Mouse (Mus musculus) fibroblast of lung, adult 2 months (primary cell): ENCODE data around the gene Olfr830.
"Not testable (repeated sequence)": the region's sequence is repeated elsewhere in the genome, so short reads cannot be mapped to it uniquely, and the experiment has no call there.

Experiments
- DNase-seq: peaks from one replicate; pipeline ENCODE4 v3.0.0-alpha.2; 2011; ENCODE audit warnings: low read depth

Gene Olfr830

DNA sequence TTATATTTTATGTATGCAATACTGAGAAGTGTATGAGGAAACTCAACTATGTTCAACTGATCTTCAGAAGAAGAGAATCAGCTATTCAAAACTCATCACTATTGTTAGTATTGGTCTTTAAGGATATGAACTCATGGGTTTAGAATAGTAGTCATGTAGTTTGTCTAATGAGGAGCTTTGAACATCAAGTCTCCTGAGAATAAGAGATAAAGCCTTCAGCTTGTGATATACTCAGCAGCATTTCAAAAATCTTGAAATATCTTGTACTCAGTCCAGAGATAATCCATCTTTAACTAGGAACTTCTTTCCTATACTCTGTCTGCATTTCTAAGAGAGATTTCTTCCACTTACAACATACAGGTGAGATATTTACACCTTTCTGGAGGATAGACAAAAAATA lies at the start of gene Olfr830:
TSS of gene Olfr830 (plus strand) at position 301 of the 400 bp plus-strand sequence.
- no peak for DNase-seq

DNA sequence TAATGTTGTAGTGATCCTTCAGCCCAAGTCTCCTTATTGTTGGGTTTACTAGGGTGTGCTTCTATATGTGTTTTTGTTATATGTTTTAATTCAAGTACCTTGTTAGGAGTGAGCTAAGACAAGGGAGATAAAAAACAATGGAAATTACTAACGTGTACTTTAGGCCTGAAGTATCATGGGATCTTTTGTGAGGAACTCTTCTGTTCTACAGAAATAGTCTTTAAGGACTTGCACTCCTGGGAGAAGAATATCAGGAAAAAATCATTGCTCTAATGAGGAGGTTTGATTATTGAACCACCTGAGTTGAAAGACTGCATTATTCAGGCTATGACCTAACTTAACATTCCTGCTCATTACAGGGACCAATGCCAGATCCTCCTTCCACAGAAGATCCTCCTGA lies 19.9 kb upstream of the Olfr830 start, which contains the start of gene Olfr829:
TSS of gene Olfr829 (plus strand) at position 301 of the 400 bp plus-strand sequence.
- DNase-seq = no peak

DNA sequence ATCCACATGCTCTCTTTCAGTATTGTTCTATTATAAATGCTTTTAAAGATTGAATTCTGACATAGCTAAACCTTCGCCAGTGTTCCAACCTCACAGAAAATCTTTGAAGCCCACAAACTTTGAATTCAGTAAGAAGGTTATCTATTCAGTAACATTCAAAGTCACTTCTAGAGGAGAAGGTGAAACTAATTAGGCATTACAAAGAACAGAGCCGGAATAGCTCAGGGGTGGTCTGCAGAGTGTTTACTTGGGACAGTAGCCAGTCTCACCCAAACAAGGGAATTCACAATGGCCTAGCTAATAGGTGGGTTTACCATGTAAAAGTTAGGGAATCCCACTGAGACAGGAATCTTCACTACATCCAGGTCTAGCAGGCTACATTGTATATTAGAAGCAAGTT lies 33.2 kb downstream of the Olfr830 start:
- DNase-seq = not testable (repeated sequence)

DNA sequence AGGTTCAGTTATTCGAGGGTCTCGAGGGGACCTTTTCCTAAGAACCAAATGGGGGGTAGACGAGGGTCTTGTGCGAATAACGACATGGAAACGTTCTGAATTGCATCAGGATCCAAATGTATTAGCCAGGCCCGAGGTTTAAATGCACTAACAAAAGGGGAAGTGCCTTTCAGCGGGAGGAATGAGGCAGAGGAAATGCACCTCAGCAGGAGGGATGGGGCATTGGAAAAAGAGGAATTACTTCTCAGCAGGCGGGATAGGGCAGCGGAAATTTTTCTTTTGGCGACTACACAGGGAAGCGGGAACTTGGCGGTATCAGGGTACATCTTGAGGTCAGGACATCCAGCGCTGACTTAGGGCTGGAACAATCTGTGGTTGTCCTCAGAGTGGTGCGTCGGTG lies 53.4 kb downstream of the Olfr830 start:
- not testable (repeated sequence) for DNase-seq
